ENCODE assay signal across 15 mouse cellular contexts in genomic region chr7:120713951-120714350, GRCm38 (mm10). TPM values are rescaled to one million over a fixed set of nuclear protein-coding genes. Genes with fewer than 3 reads are reported as not detected.
DNase-seq lines count a peak whose midpoint lies in the region; ATAC-seq and TF ChIP-seq lines count a peak whose summit lies in the region.
"Not testable (repeated sequence)": the region's sequence is repeated elsewhere in the genome, so short reads cannot be mapped to it uniquely, and the experiment has no call there.
"Had no signal": no experiment of that assay in that cellular context is flagged by ENCODE, and none has a peak within 500 bp of the region (broad histone marks: within the 10 kb centered on the region; RNA-seq: fewer than 3 reads in every experiment).

No protein-coding gene starts in this region.

- 58% methylated on average over 11 of the region's 11 CpGs for WGBS in heart, adult 2 months
- WGBS in heart, embryonic 14.5 days = 52% methylated on average over 11 of the region's 11 CpGs

- H3K27me3 ChIP-seq in E14TG2a.4 (ENCODE audit: insufficient read depth, low read length); heart, adult 2 months (ENCODE audit: control insufficient read depth, insufficient read depth, low read length); heart, embryonic 14.5 days (ENCODE audit: control insufficient read depth, insufficient read depth, low read length): not testable (repeated sequence)

- H3K79me2 ChIP-seq in heart, adult 2 months (replicated peaks; ENCODE audit: control insufficient read depth, insufficient read depth, low read length) = not testable (repeated sequence)

- peak overlapping the region; percentile 58 for H3K4me3 ChIP-seq in E14TG2a.4 (replicated peaks; ENCODE audit: low read length)
- not testable (repeated sequence) for H3K4me3 ChIP-seq in heart, adult 2 months; heart, embryonic 14.5 days (ENCODE audit: control insufficient read depth in 1 of 2, insufficient read depth in 1 of 2, low read depth in 1 of 2, low read length in 2 of 2)

- peak; percentile 79 for DNase-seq in R1 (ENCODE audit: low read depth, low spot score)
- DNase-seq in heart, adult 2 months = peak; percentile 60
- DNase-seq in heart, postnatal 10 days = peak; percentile 62 to 76
- DNase-seq in kidney, adult 11 months = peak; percentile 28
- peak; percentile 6 to 52 for DNase-seq in kidney, postnatal 25 days
- peak; percentile 26 for DNase-seq in testis, postnatal 14 days (ENCODE audit: low spot score)

- TF ChIP-seq POLR2A in heart, adult 2 months (IDR thresholded peaks at IDR 0.05; ENCODE audit: insufficient read depth, low read depth, low read length) = not testable (repeated sequence)

- H3K27ac ChIP-seq in heart, adult 2 months = peak overlapping the region; percentile 31; the same call in 1 of the 2 replicates
- H3K27ac ChIP-seq in heart, embryonic 14.5 days (replicated peaks in 1 of 2; ENCODE audit: control insufficient read depth in 1 of 2, insufficient read depth in 1 of 2, low read depth in 2 of 2, low read length in 2 of 2) = peak overlapping the region in 1 of 2 experiments; percentile 43; a peak in 1 of 4 replicates

- H3K4me1 ChIP-seq in E14TG2a.4 (replicated peaks; ENCODE audit: low read depth, low read length) = peaks cover 19% of the 10 kb centered on the region
- not testable (repeated sequence) for H3K4me1 ChIP-seq in heart, adult 2 months (ENCODE audit: control insufficient read depth, insufficient read depth, low read length); heart, embryonic 14.5 days (ENCODE audit: control insufficient read depth in 2 of 2, insufficient read depth in 2 of 2, low read length in 2 of 2)

- intact Hi-C loops in heart, adult 2 months (cut with DNase I); heart, postnatal 10 days (cut with DNase I): not testable (repeated sequence)

- H3K4me2 ChIP-seq in heart, embryonic 14.5 days (ENCODE audit: low read length) = peak overlapping the region; percentile 22

- not testable (repeated sequence) for H3K9me3 ChIP-seq in E14TG2a.4 (ENCODE audit: low read length); heart, embryonic 14.5 days (ENCODE audit: control insufficient read depth, low read length)

- not testable (repeated sequence) for TF ChIP-seq EP300 in heart, adult 2 months (IDR thresholded peaks at IDR 0.05; ENCODE audit: insufficient read depth, low read depth, low read length)

- not testable (repeated sequence) for H3K9ac ChIP-seq in heart, adult 2 months (ENCODE audit: low read depth, low read length)
- H3K9ac ChIP-seq in heart, embryonic 14.5 days (ENCODE audit: low read length) = 0 out of 2 replicates have a peak overlapping the region, but pooled peaks have one; percentile 1

- TF ChIP-seq CTCF in E14TG2a.4 (conservative IDR thresholded peaks at IDR 0.05; ENCODE audit: low read length); heart, adult 2 months (IDR thresholded peaks at IDR 0.05): not testable (repeated sequence)

- ATAC-seq in heart, embryonic 14.5 days (ENCODE audit: insufficient number of reproducible peaks, insufficient read depth, low FRiP score, low read depth) = not testable (repeated sequence)

- not testable (repeated sequence) for H3K36me3 ChIP-seq in E14TG2a.4 (ENCODE audit: insufficient read depth, low read length); heart, adult 2 months (ENCODE audit: control insufficient read depth, insufficient read depth, low read length); heart, embryonic 14.5 days (ENCODE audit: control insufficient read depth, insufficient read depth, low read length)

RNA-seq across cellular contexts. Expression of gene Vwa3a, which starts 25.2 kb away (rescaled TPM):
- total RNA-seq in heart, adult 2 months (2021) = 1 to 10 TPM; 3.1 to 5.0 TPM
- polyA plus RNA-seq in heart, adult 2 months (2012; rRNA removed) = 4.5 and 7.9 TPM in 2 replicates
- 0.86 and 0.89 TPM in 2 replicates for polyA plus RNA-seq in heart, embryonic 14.5 days (2014; fragmentation: Nextera tagmentation; extraction: Ambion mirVana)
- total RNA-seq in heart, postnatal 10 days (2021) = 1 to 10 TPM; 2.4 to 3.7 TPM
- total RNA-seq: hematopoietic stem cell, adult 5-6 weeks had no signal
- polyA plus RNA-seq: activated CD4-positive, CD25-positive, alpha-beta regulatory T cell, adult 4 months; CD4-positive, CD25-positive, alpha-beta regulatory T cell, adult 4 months had no signal

RNA-seq across cellular contexts. Expression of gene Mosmo, which starts 36.5 kb away (rescaled TPM):
- total RNA-seq in heart, adult 2 months (2021) = 10 to 100 TPM; 27.8 to 29.6 TPM
- polyA plus RNA-seq in heart, adult 2 months (2012; rRNA removed) = 27.5 and 32.0 TPM in 2 replicates
- 14.5 and 14.9 TPM in 2 replicates for polyA plus RNA-seq in heart, embryonic 14.5 days (2014; fragmentation: Nextera tagmentation; extraction: Ambion mirVana)
- 10 to 100 TPM; 29.0 to 33.7 TPM for total RNA-seq in heart, postnatal 10 days (2021)

RNA-seq across cellular contexts. Expression of gene Pdzd9, which starts 43.8 kb away (rescaled TPM):
- total RNA-seq in heart, adult 2 months (2021) = not detected
- not detected in 2 replicates for polyA plus RNA-seq in heart, adult 2 months (2012; rRNA removed)
- polyA plus RNA-seq in heart, embryonic 14.5 days (2014; fragmentation: Nextera tagmentation; extraction: Ambion mirVana) = 0.28 and 0.41 TPM in 2 replicates
- total RNA-seq in heart, postnatal 10 days (2021) = not detected
- total RNA-seq: adrenal gland, adult 18-20 months; adrenal gland, postnatal 14 days; gastrocnemius, adult 8-10 months; gastrocnemius, postnatal 36 days; hematopoietic stem cell, adult 5-6 weeks had no signal

Comparison
In these comparisons a context has a peak if more than half of its experiments do, and no peak if none do; other contexts are left out.
1. DNase-seq: peak in every context shown above with its lines; median percentile 79 in R1; 69 in heart, postnatal 10 days; 60 in heart, adult 2 months; 29 in kidney, postnatal 25 days; 28 in kidney, adult 11 months; 26 in testis, postnatal 14 days.